Mouse (Mus musculus) heart, embryonic 14.5 days (tissue): ENCODE measurements at regions not wholly inside any gene's neighbourhood (a gene's known extent, or its start where the extent isn't known, plus 50 kb on each side); places are given as distances from the start of the nearest gene placed in this dataset.

ENCODE experiments used
- ATAC-seq: fragments of 200-750 bp; cut with Nextera tagmentation; 2 replicates; pipeline ENCODE4 v1.8.0; 2017; ENCODE audit warnings: low read depth, moderate TSS enrichment; ENCODE audit not compliant: insufficient number of reproducible peaks, insufficient read depth, low FRiP score
- H3K27ac ChIP-seq, 2 experiments: fragments of 200-500 bp in 1 of 2; fragments of 300-500 bp in 1 of 2; sonication (generic) in 1 of 2; replicated peaks in 1 of 2; 2 replicates each; pipeline ENCODE4 v1.5.1; 2012 to 2014; ENCODE audit warnings: low read depth in 2 of 2, low read length in 2 of 2, control low read depth in 1 of 2, mild to moderate bottlenecking in 1 of 2, mixed read lengths in 1 of 2; ENCODE audit not compliant: control insufficient read depth in 1 of 2, insufficient read depth in 1 of 2
- H3K27me3 ChIP-seq: fragments of 300-500 bp; sonication (generic); 2 replicates; pipeline ENCODE4 v1.6.1; 2014; ENCODE audit warnings: mild to moderate bottlenecking, low read length, control low read depth; ENCODE audit not compliant: control insufficient read depth, insufficient read depth
- H3K36me3 ChIP-seq: fragments of 300-500 bp; sonication (generic); 2 replicates; pipeline ENCODE4 v1.6.1; 2014; ENCODE audit warnings: mild to moderate bottlenecking, control low read depth, low read length, mixed read lengths; ENCODE audit not compliant: control insufficient read depth, insufficient read depth
- H3K4me1 ChIP-seq, 2 experiments: fragments of 200-500 bp in 1 of 2; fragments of 300-500 bp in 1 of 2; sonication (generic) in 1 of 2; 2 replicates each; pipeline ENCODE4 v1.6.1; 2012 to 2014; ENCODE audit warnings: low read length in 2 of 2, control low read depth in 1 of 2, mixed read lengths in 1 of 2; ENCODE audit not compliant: control insufficient read depth in 2 of 2, insufficient read depth in 2 of 2
- H3K4me2 ChIP-seq: fragments of 300-500 bp; sonication (generic); 2 replicates; pipeline ENCODE4 v1.6.1; 2014; ENCODE audit warnings: mild to moderate bottlenecking, low read length
- H3K4me3 ChIP-seq, 2 experiments: fragments of 200-500 bp in 1 of 2; fragments of 300-500 bp in 1 of 2; sonication (generic) in 1 of 2; 2 replicates each; pipeline ENCODE4 v1.5.1; 2012 to 2014; ENCODE audit warnings: low read length in 2 of 2, mild to moderate bottlenecking in 2 of 2, control low read depth in 1 of 2, low read depth in 1 of 2, moderate library complexity in 1 of 2; ENCODE audit not compliant: control insufficient read depth in 1 of 2, insufficient read depth in 1 of 2
- H3K9ac ChIP-seq: fragments of 300-500 bp; sonication (generic); 2 replicates; pipeline ENCODE4 v1.6.1; 2014; ENCODE audit warnings: mild to moderate bottlenecking, low read length
- H3K9me3 ChIP-seq: fragments of 300-500 bp; sonication (generic); 2 replicates; pipeline ENCODE4 v1.6.1; 2016; ENCODE audit warnings: low read length, control low read depth; ENCODE audit not compliant: control insufficient read depth
- WGBS: fragments of 180-500 bp; shearing (Covaris S2); extraction: QIAGEN DNeasy Blood & Tissue Kit; methylation state at CpG from one replicate; pipeline ENCODE4 v1.1.7; 2014; 5-methylcytosine and 5-hydroxymethylcytosine counted together

DNA sequence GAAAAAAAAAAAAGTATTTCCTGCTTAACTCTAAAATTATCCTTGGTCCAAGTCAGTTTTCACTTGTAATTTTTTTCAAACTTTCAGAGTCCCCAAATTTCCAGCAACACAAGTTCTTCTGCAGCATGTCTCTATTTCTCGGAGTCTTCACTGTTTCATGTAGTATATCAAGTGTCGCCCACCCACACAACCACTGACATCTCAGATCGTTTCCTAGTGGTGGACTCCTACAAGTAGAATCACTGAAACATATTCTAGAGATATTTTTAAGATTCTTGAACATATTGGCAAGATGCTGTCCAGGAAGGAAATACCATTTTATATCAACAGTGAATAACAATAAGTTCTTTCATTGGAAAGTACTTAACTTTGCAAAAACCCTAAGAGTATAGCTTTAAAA, 89.1 kb upstream of the Robo2 start:
- Histone ChIP-seq H3K36me3 (no peaks in the 10 kb centered on the region), H3K4me2 (no peak overlapping the region), H3K9me3 (no peaks in the 10 kb centered on the region), H3K9ac (no peak overlapping the region), H3K4me3 (no peak overlapping the region), H3K27ac (no peak overlapping the region), H3K4me1 (no peaks in the 10 kb centered on the region; a peak in 2 of 4 replicates), H3K27me3 (no peaks in the 10 kb centered on the region)
- no peak for ATAC-seq
- WGBS, result 68% methylated on average over 3 of the region's 3 CpGs

- Histone ChIP-seq H3K27me3 (no peaks in the 10 kb centered on the region), H3K4me1 (no peaks in the 10 kb centered on the region), H3K4me2 (no peak overlapping the region), H3K4me3 (no peak overlapping the region), H3K9me3 (no peaks in the 10 kb centered on the region), H3K9ac (no peak overlapping the region), H3K27ac (no peak overlapping the region), H3K36me3 (no peaks in the 10 kb centered on the region)
- WGBS, result 64% methylated on average over 6 of the region's 6 CpGs
- no peak for ATAC-seq
These were observed 56.3 kb upstream of the Robo2 start for GRCm38 (mm10) chr16:74467745-74468420.

GRCm38 (mm10) chr16:74467159-74467558, 55.5 kb upstream of the Robo2 start:
- Histone ChIP-seq H3K4me2 (no peak overlapping the region), H3K4me3 (no peak overlapping the region), H3K4me1 (no peaks in the 10 kb centered on the region), H3K9me3 (no peaks in the 10 kb centered on the region), H3K27me3 (no peaks in the 10 kb centered on the region), H3K27ac (no peak overlapping the region), H3K9ac (no peak overlapping the region), H3K36me3 (no peaks in the 10 kb centered on the region)
- WGBS, result 67% methylated on average over 7 of the region's 7 CpGs
- no peak for ATAC-seq

GRCm38 (mm10) chr16:74464835-74465234, 53.2 kb upstream of the Robo2 start:
- no peaks in the 10 kb centered on the region for H3K9me3 ChIP-seq
- no peak overlapping the region for H3K27ac ChIP-seq
- no peaks in the 10 kb centered on the region for H3K36me3 ChIP-seq
- WGBS, result 70% methylated on average over 2 of the region's 2 CpGs
- H3K27me3 ChIP-seq, result no peaks in the 10 kb centered on the region
- ATAC-seq, result no peak
- H3K9ac ChIP-seq, result no peak overlapping the region
- no peak overlapping the region for H3K4me2 ChIP-seq
- H3K4me3 ChIP-seq, result no peak overlapping the region
- no peaks in the 10 kb centered on the region for H3K4me1 ChIP-seq

DNA sequence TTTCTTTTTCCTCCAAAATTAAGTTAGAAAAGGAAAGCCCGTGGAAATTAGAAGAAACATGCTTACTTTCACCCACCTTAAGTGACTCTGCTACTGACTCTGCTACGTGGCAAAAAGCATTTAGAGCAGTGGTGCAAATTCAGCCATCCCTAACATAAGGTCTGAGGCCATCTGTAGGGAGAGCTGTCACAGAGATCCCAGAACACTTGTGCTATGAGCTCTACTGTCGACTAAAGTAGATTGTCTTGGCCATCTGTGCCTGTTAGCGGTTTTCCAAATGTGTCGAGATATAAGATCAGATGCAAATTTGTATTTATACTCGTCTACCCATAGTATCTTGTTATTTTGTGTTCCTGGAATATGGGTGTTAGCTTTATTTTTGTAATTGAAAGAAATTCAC, 52.7 kb upstream of the Robo2 start:
- ATAC-seq, result no peak
- Histone ChIP-seq H3K4me2 (no peak overlapping the region), H3K9ac (no peak overlapping the region), H3K4me3 (no peak overlapping the region), H3K9me3 (no peaks in the 10 kb centered on the region), H3K27me3 (no peaks in the 10 kb centered on the region), H3K27ac (no peak overlapping the region), H3K4me1 (no peaks in the 10 kb centered on the region), H3K36me3 (no peaks in the 10 kb centered on the region)
- whole genome bisulfite sequencing, result 51% methylated on average over 6 of the region's 6 CpGs

DNA sequence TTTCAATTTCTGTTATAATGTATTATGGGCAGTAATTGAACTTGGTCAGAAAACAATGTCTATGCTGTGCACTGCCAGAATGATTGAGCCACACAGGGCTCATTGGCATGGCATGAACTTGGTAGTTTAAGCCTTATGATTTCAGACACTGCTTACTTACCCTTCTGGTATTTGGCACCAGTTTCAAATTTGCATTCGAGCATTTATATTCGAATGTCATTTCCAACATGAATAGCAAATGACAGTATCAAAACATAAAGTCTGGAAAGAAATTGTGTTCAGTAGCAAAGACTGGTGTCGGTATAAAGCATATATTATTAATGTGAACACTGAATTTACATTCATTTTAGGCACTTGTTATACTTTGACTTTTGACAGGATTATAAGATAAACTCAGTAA, 50.8 kb upstream of the Robo2 start:
- H3K27ac ChIP-seq, result no peak overlapping the region
- H3K9me3 ChIP-seq, result no peaks in the 10 kb centered on the region
- no peak overlapping the region for H3K4me2 ChIP-seq
- no peak overlapping the region for H3K4me3 ChIP-seq
- H3K27me3 ChIP-seq, result no peaks in the 10 kb centered on the region
- H3K4me1 ChIP-seq, result no peaks in the 10 kb centered on the region
- H3K36me3 ChIP-seq, result no peaks in the 10 kb centered on the region
- H3K9ac ChIP-seq, result no peak overlapping the region
- WGBS, result 84% methylated on average over 3 of the region's 3 CpGs
- ATAC-seq, result no peak
